Mouse (Mus musculus) ES-E14 (cell line): Measurements from ENCODE around the gene Sccpdh. TPM values are rescaled to one million over a fixed set of nuclear protein-coding genes. Genes with fewer than 3 reads are reported as not detected.

Experiments
- DNase-seq: peaks from one replicate; pipeline ENCODE4 v3.0.0-alpha.2; 2013; ENCODE audit warnings: low read depth, low spot score
- H3K27ac ChIP-seq: 2 replicates; pipeline ENCODE4 v1.5.1; 2012; ENCODE audit warnings: low read depth, mild to moderate bottlenecking, low read length, moderate library complexity, mixed read lengths; ENCODE audit not compliant: poor library complexity, insufficient read depth, severe bottlenecking
- H3K36me3 ChIP-seq: 2 replicates; pipeline ENCODE4 v1.6.1; 2012; ENCODE audit warnings: mild to moderate bottlenecking, low read length, moderate library complexity, mixed read lengths; ENCODE audit not compliant: control insufficient read depth, poor library complexity, insufficient read depth, severe bottlenecking
- H3K4me1 ChIP-seq, 2 experiments: fragments of 150-350 bp in 1 of 2; sonication (generic) in 1 of 2; 2 replicates each; pipeline ENCODE4 v1.6.1; 2012; ENCODE audit warnings: low read length in 2 of 2, mild to moderate bottlenecking in 1 of 2, mixed read lengths in 1 of 2; ENCODE audit not compliant: control insufficient read depth in 2 of 2, insufficient read depth in 2 of 2, poor library complexity in 1 of 2
- H3K4me3 ChIP-seq, 2 experiments: fragments of 150-350 bp in 1 of 2; sonication (generic) in 1 of 2; 2 replicates each; pipeline ENCODE4 v1.5.1; 2012; ENCODE audit warnings: low read length in 2 of 2, low read depth in 1 of 2, mild to moderate bottlenecking in 1 of 2, mixed read lengths in 1 of 2; ENCODE audit not compliant: insufficient read depth in 1 of 2, poor library complexity in 1 of 2, severe bottlenecking in 1 of 2
- H3K9ac ChIP-seq: 2 replicates; pipeline ENCODE4 v1.6.1; 2012; ENCODE audit warnings: low read depth, mild to moderate bottlenecking, low read length, mixed read lengths; ENCODE audit not compliant: poor library complexity, insufficient read depth, severe bottlenecking
- H3K9me3 ChIP-seq: fragments of 150-350 bp; sonication (generic); 2 replicates; pipeline ENCODE4 v1.6.1; 2012; ENCODE audit warnings: low read depth, mild to moderate bottlenecking, low read length; ENCODE audit not compliant: control insufficient read depth, insufficient read depth
- CHD2 ChIP-seq: IDR thresholded peaks from 2 replicates; pipeline ENCODE4 v1.6.1; 2014; ENCODE audit warnings: mild to moderate bottlenecking, low read depth, low read length, inconsistent platforms
- HCFC1 ChIP-seq: IDR thresholded peaks from 2 replicates; pipeline ENCODE4 v1.6.1; 2012; ENCODE audit warnings: low read length, inconsistent platforms, borderline replicate concordance; ENCODE audit not compliant: insufficient read depth
- MAFK ChIP-seq: IDR thresholded peaks from 2 replicates; pipeline ENCODE4 v1.6.1; 2014; ENCODE audit warnings: mild to moderate bottlenecking, low read depth, low read length, inconsistent platforms; ENCODE audit not compliant: insufficient read depth
- ZC3H11A ChIP-seq: IDR thresholded peaks from 2 replicates; pipeline ENCODE4 v1.6.1; 2012; ENCODE audit warnings: low read depth, mild to moderate bottlenecking, inconsistent platforms, low read length, borderline replicate concordance
- ZNF384 ChIP-seq: IDR thresholded peaks from 2 replicates; pipeline ENCODE4 v1.6.1; 2012; ENCODE audit warnings: low read depth, low read length, inconsistent platforms
- in situ Hi-C, 2 experiments: fragments of 600-800 bp; cut with MboI; formaldehyde crosslinking; loops; one replicate each; pipeline ENCODE4 v1.15.1; 2025; ENCODE audit warnings: low sequenced_read_pairs in 2 of 2, inconsistent platforms in 1 of 2; ENCODE audit not compliant: unreplicated experiment in 2 of 2
- total RNA-seq: library from RNA; depleted of rRNA; stranded (reverse); fragments of 300-350 nt; gene quantifications from 2 replicates; pipeline ENCODE4 v1.2.3, GENCODE M21; 2012

Sccpdh gene
- total RNA-seq, 1 experiment, result 35.8 TPM

GRCm38 (mm10) chr1:179722811-179723469 lies 54.9 kb downstream of the Sccpdh start:
- in situ Hi-C loops, result no loop called here
- H3K4me1 ChIP-seq, result no peaks in the 10 kb centered on the region
- no peaks in the 10 kb centered on the region for H3K36me3 ChIP-seq

DNA sequence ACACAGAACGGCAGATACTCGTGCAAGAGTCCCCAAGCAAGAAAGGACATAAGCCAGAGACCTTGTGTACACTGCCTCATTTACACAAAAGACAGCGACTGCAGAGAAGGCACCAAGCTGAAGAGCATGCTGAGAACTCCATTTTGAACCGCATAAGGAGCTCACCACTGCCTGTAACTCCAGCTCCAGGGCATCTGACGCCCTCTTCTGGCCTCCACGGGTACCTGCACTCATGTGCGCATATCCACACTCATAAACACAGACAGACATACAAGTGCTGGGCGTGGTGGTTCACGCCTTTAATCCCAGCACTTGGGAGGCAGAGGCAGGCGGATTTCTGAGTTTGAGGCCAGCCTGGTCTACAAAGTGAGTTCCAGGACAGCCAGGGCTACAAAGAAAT lies 60.7 kb downstream of the Sccpdh start:
- TF ChIP-seq ZC3H11A (no peak), CHD2 (no peak), ZNF384 (no peak), HCFC1 (no peak), MAFK (no peak)
- Histone ChIP-seq H3K36me3 (no peaks in the 10 kb centered on the region), H3K27ac (no peak overlapping the region), H3K9me3 (no peaks in the 10 kb centered on the region), H3K9ac (no peak overlapping the region), H3K4me3 (no peak overlapping the region), H3K4me1 (no peaks in the 10 kb centered on the region)
- in situ Hi-C loops, result no loop called here
- no peak for DNase-seq

More at GRCm38 (mm10) chr1:179722811-179723469, 54.9 kb downstream of the Sccpdh start:
- H3K4me3 ChIP-seq, result no peak overlapping the region
- TF ChIP-seq HCFC1 (no peak), ZNF384 (no peak), CHD2 (no peak), ZC3H11A (no peak), MAFK (no peak)
- no peaks in the 10 kb centered on the region for H3K9me3 ChIP-seq
- no peak overlapping the region for H3K9ac ChIP-seq
- peak; percentile 62 for DNase-seq
- no peak overlapping the region for H3K27ac ChIP-seq

GRCm38 (mm10) chr1:179731391-179731790 lies 63.4 kb downstream of the Sccpdh start:
- TF ChIP-seq MAFK, result no peak
- TF ChIP-seq HCFC1, result no peak
- TF ChIP-seq CHD2, result no peak
- TF ChIP-seq ZC3H11A, result no peak
- TF ChIP-seq ZNF384, result no peak
- in situ Hi-C loops, result no loop called here

DNA sequence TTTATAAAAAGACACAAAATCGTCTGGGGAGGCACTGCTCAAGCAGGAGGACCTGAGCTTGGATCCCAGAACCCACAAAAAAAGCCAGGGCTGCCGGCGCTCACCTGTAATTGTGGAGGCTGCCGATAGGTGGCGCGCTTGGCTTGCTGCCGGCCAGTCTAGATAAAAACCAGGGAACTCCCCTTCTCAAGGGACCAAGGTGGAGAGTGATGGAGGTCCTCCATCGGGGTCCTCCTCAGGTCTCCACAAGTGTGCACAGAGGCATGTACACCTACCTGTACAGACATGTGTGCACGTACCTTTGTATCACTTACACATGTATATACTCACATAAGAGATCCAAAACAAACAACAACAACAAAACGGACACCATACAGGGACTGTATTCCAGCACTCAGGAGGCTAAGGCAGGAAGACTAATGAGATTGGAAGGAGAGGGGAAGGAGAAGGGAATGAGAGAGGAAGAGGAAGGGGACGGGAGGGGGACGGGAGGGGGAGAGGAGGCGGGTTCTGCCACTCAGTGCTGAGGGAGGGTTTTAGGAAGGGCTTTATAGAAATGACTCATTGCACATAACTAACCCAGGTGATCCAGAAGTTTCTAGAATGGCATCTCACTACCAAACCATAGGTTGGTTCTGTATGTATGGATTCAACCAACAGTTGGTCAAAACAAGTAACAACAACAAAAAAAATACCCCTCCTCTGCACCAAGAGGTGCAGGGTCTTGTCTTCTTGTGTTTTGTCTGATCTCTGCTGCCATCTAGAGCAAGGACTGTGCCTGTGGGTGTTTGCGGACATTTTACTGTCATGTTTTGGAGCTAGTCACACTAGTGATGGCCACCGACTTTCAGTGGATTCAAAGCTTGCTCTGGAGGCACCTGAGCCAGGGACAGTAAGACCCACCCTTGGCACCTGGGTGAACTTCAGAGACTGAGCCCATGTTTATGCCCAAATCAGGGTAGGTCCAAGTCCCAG lies 66.8 kb downstream of the Sccpdh start:
- H3K4me1 ChIP-seq, result no peaks in the 10 kb centered on the region
- H3K4me3 ChIP-seq, result peak overlapping the region in 1 of 2 experiments; percentile 31; a peak in 1 of 4 replicates
- no peak overlapping the region for H3K27ac ChIP-seq
- in situ Hi-C loops, result no loop called here
- no peaks in the 10 kb centered on the region for H3K9me3 ChIP-seq
- H3K36me3 ChIP-seq, result no peaks in the 10 kb centered on the region
- TF ChIP-seq CHD2, result no peak
- peak; percentile 73; the same call in 1 of the 2 replicates for TF ChIP-seq ZC3H11A
- 0 out of 2 replicates have a peak, but pooled peaks have one; percentile 14 for TF ChIP-seq ZNF384
- H3K9ac ChIP-seq, result no peak overlapping the region
- peak; percentile 60 for DNase-seq

More at GRCm38 (mm10) chr1:179731391-179731790, 63.4 kb downstream of the Sccpdh start:
- no peak overlapping the region for H3K4me3 ChIP-seq
- H3K9me3 ChIP-seq, result no peaks in the 10 kb centered on the region
- DNase-seq, result no peak
- H3K27ac ChIP-seq, result no peak overlapping the region
- no peak overlapping the region for H3K9ac ChIP-seq
- no peaks in the 10 kb centered on the region for H3K36me3 ChIP-seq
- no peaks in the 10 kb centered on the region for H3K4me1 ChIP-seq
